Mouse (Mus musculus): ENCODE results near the gene Cdc27. TPM values are rescaled to one million over a fixed set of nuclear protein-coding genes. Genes with fewer than 3 reads are reported as not detected.
A peak's percentile ranks its signal among the peaks of the same experiment; 100 is the strongest.

Gene Cdc27
- total and polyA plus RNA-seq, 3 experiments, result 34.0 to 86.8 (median 71.9) TPM

- 0 out of 2 replicates have a peak within 1 kb of the TSS, but pooled peaks have one; percentile 1 for H3K27ac ChIP-seq (ENCODE audit: insufficient read depth, low read depth)
- H3K4me3 ChIP-seq (replicated peaks in 1 of 3; ENCODE audit: low read depth in 2 of 3, low read length in 2 of 3, poor library complexity in 1 of 3), result peak within 1 kb of the TSS; percentile 57 to 98 (median 94)
- dilution Hi-C loops (cut with MboI; ENCODE audit: extremely low pct_ligation_motif_present, extremely low pct_unique_long_range_greater_than_20kb, low sequenced_read_pairs), result no loop called here
- peak within 1 kb of the TSS; percentile 88 for H3K9ac ChIP-seq (ENCODE audit: insufficient read depth, low read depth)
- in situ Hi-C loops (cut with MboI; ENCODE audit: low pct_ligation_motif_present, low pct_unique_long_range_greater_than_20kb, low sequenced_read_pairs), result loop anchor here (10.0 kb wide), 1 partner anchor 164 kb away; no protein-coding TSS in a partner anchor
- TF ChIP-seq ZKSCAN1 (IDR thresholded peaks at IDR 0.05; ENCODE audit: borderline replicate concordance, low read depth, low read length) (no peak), CTCF (conservative IDR thresholded peaks at IDR 0.05 in 1 of 2, IDR thresholded peaks at IDR 0.05 in 1 of 2; ENCODE audit: low read depth in 2 of 2, low read length in 2 of 2) (no peak), JUND (conservative IDR thresholded peaks at IDR 0.05; ENCODE audit: low read depth, low read length) (no peak), KAT2A (IDR thresholded peaks at IDR 0.05; ENCODE audit: insufficient replicate concordance, low read length) (no peak), USF1 (IDR thresholded peaks at IDR 0.05; ENCODE audit: low read depth, low read length) (no peak)
- peak within 1 kb of the TSS; percentile 76 for H3K4me2 ChIP-seq (ENCODE audit: insufficient read depth, low read depth, poor library complexity, severe bottlenecking)
- H3K4me1 ChIP-seq (ENCODE audit: control insufficient read depth in 1 of 2, insufficient read depth in 2 of 2), result peaks cover 5 to 38% of the 10 kb centered on the region in 2 experiments
- DNase-seq (ENCODE audit: extremely low read depth), result no peak
- peaks cover 12 to 31% of the 10 kb centered on the region in 2 experiments for H3K36me3 ChIP-seq (replicated peaks in 1 of 2; ENCODE audit: control insufficient read depth in 1 of 2, insufficient read depth in 1 of 2, low read length in 1 of 2)
- no peaks in the 10 kb centered on the region for H3K27me3 ChIP-seq (replicated peaks)
- H3K79me2 ChIP-seq (replicated peaks; ENCODE audit: control insufficient read depth, extremely low read depth, insufficient read depth, poor library complexity, severe bottlenecking), result peaks cover 25% of the 10 kb centered on the region
- no peaks in the 10 kb centered on the region for H3K9me3 ChIP-seq (replicated peaks; ENCODE audit: low read length)
Measured at GRCm38 (mm10) chr11:104468751-104469268, 81.6 kb downstream of the Cdc27 start, which contains the start of gene Kansl1. Gene Kansl1 (minus strand): TSS chr11:104468861.

GRCm38 (mm10) chr11:104467698-104468097 is 82.7 kb downstream of the Cdc27 start:
- H3K4me2 ChIP-seq (ENCODE audit: insufficient read depth, low read depth, poor library complexity, severe bottlenecking), result peak overlapping the region; percentile 51
- H3K4me1 ChIP-seq (ENCODE audit: control insufficient read depth in 1 of 2, insufficient read depth in 2 of 2), result peaks cover 5 to 45% of the 10 kb centered on the region in 2 experiments
- peaks cover 18 to 41% of the 10 kb centered on the region in 2 experiments for H3K36me3 ChIP-seq (replicated peaks in 1 of 2; ENCODE audit: control insufficient read depth in 1 of 2, insufficient read depth in 1 of 2, low read length in 1 of 2)
- dilution Hi-C loops (cut with MboI; ENCODE audit: extremely low pct_ligation_motif_present, extremely low pct_unique_long_range_greater_than_20kb, low sequenced_read_pairs) (no loop called here), in situ Hi-C loops (cut with MboI; ENCODE audit: low pct_ligation_motif_present, low pct_unique_long_range_greater_than_20kb, low sequenced_read_pairs) (loop anchor here (10.0 kb wide), 1 partner anchor 163 kb away; no protein-coding TSS in a partner anchor)
- no peaks in the 10 kb centered on the region for H3K27me3 ChIP-seq (replicated peaks)
- TF ChIP-seq UBTF (IDR thresholded peaks at IDR 0.05; ENCODE audit: low read depth, low read length) (no peak), JUN (IDR thresholded peaks at IDR 0.05; ENCODE audit: insufficient read depth, low read depth, low read length) (no peak), E2F4 (IDR thresholded peaks at IDR 0.05; ENCODE audit: insufficient replicate concordance, low read depth, low read length) (no peak), TBP (conservative IDR thresholded peaks at IDR 0.05; ENCODE audit: low read depth, low read length) (no peak), HCFC1 (IDR thresholded peaks at IDR 0.05; ENCODE audit: low read depth, low read length) (no peak), MAX (IDR thresholded peaks at IDR 0.05; ENCODE audit: low read length) (no peak), BHLHE40 (IDR thresholded peaks at IDR 0.05; ENCODE audit: low read depth, low read length) (no peak), ZMIZ1 (IDR thresholded peaks at IDR 0.05; ENCODE audit: low read depth, low read length) (no peak), ELF1 (IDR thresholded peaks at IDR 0.05; ENCODE audit: low read depth, low read length) (no peak), PAX5 (IDR thresholded peaks at IDR 0.05; ENCODE audit: low read length) (no peak), SMC3 (IDR thresholded peaks at IDR 0.05; ENCODE audit: low read depth, low read length) (no peak), ZNF384 (IDR thresholded peaks at IDR 0.05; ENCODE audit: low read depth, low read length) (no peak), NRF1 (IDR thresholded peaks at IDR 0.05; ENCODE audit: low read depth, low read length) (no peak), ETS1 (conservative IDR thresholded peaks at IDR 0.05; ENCODE audit: low read depth, low read length) (no peak), CHD2 (IDR thresholded peaks at IDR 0.05; ENCODE audit: low read length) (no peak), KAT2A (IDR thresholded peaks at IDR 0.05; ENCODE audit: insufficient replicate concordance, low read length) (no peak), SIN3A (IDR thresholded peaks at IDR 0.05; ENCODE audit: low read length) (no peak), CHD1 (IDR thresholded peaks at IDR 0.05; ENCODE audit: low read depth, low read length) (no peak), TCF12 (IDR thresholded peaks at IDR 0.05; ENCODE audit: low read depth, low read length) (no peak), ZKSCAN1 (IDR thresholded peaks at IDR 0.05; ENCODE audit: borderline replicate concordance, low read depth, low read length) (no peak)
- H3K9ac ChIP-seq (ENCODE audit: insufficient read depth, low read depth), result no peak overlapping the region
- H3K4me3 ChIP-seq (replicated peaks in 1 of 3; ENCODE audit: low read depth in 2 of 3, low read length in 2 of 3, poor library complexity in 1 of 3), result no peak overlapping the region
- no peaks in the 10 kb centered on the region for H3K9me3 ChIP-seq (replicated peaks; ENCODE audit: low read length)
- no peak for DNase-seq (ENCODE audit: extremely low read depth)
- H3K27ac ChIP-seq (ENCODE audit: insufficient read depth, low read depth), result no peak overlapping the region
- H3K79me2 ChIP-seq (replicated peaks; ENCODE audit: control insufficient read depth, extremely low read depth, insufficient read depth, poor library complexity, severe bottlenecking), result peaks cover 28% of the 10 kb centered on the region

All from CH12.LX (cell line).